Mouse (Mus musculus) T-helper 2 cell (primary cell): Measurements from ENCODE around the gene Hbq1a.
"Not testable (repeated sequence)": the region's sequence is repeated elsewhere in the genome, so short reads cannot be mapped to it uniquely, and the experiment has no call there.

ENCODE experiments used
- in situ Hi-C: fragments of 300-600 bp; cut with MboI, MseI; formaldehyde crosslinking; loops from one replicate; pipeline ENCODE4 v1.15.1; 2025; ENCODE audit warnings: high pct_unique_total_duplicates

Hbq1a gene

GRCm38 (mm10) chr11:32299865-32300264 lies at the start of gene Hbq1a:
Gene Hbq1a, plus strand, starts transcription at chr11:32300069.
- in situ Hi-C loops: not testable (repeated sequence)

DNA sequence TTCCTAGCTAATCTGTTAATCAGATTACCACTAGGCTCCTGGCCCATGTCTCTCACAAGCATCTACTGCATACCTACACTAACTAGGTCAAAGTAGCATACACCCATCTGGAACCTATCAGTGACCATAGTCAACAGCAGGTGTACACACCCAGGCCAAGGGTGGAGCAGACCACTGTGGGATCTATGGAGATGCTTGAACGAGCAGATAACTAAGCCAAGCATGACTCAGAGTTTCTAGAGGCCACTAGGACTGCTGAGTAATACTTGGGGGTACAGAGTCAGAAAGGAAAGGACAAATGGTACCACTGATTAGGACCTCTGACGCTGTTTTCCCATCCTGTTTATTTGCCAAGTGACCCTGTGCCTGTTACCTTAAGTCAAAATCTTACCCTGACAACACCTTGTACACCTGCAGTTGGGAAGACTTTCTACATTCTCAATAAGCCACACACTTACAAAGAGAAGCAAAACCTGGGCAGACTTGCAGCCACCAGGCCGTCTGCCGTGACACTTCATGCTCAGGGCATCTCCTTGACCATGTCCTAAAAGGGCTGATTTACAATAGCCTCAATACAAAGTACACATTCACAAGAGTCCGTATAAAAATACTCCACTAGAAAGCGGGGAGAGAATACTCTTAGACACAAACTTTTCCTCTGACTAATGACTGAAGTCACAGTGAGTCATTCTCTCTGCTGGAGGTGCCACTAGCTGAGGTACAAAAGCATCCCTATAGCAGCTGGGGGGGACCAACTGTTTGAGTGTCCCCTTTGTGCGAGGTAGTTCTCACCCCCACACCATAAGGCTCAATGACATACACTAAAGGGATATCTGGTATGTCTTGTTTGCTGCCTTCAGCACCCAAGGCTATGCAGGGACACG lies 48.7 kb upstream of the Hbq1a start:
- in situ Hi-C loops: no loop called here

DNA sequence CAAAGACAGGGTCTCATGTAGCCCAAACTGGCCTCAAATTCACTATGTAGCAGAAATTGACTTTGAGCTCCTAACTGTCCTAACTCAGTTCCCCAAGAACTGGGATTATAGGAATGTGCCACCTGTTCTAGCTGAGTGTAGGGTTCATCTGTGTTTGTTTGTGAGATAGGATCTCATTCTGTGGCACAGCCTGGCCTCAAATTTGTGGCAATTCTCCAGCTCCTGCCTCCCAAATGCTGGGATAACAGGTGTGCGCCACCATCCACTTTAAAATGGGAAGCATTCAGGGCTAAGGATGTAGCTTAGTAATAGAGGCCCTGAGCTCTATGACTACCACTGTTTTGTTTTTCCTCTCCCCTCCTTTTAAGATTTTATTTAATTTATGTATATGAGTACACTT lies 46.7 kb upstream of the Hbq1a start:
- in situ Hi-C loops: no loop called here

DNA sequence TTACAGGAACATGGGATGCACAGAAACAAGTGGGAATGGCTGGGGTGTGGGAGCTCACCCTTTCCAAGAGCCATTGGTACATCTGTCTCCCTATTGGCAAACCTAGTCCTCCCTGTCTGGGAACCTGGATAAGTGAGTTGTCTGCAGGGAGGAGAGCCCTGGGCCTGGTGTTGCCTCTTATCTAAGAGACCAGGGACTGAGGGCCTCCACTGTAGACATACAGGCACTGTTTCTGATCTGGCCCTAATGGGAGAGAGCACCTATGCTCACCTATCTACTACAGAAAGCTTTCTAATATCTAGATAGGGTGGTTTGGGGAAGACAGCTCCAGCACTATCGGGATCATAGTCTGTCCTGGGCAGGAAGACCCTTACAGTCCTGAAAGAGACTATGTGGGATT lies 43.7 kb upstream of the Hbq1a start:
- in situ Hi-C loops: no loop called here

- in situ Hi-C loops: no loop called here
These were observed 43.3 kb upstream of the Hbq1a start for GRCm38 (mm10) chr11:32256566-32256965.

GRCm38 (mm10) chr11:32262674-32263415 lies 37.0 kb upstream of the Hbq1a start:
- in situ Hi-C loops: no loop called here

DNA sequence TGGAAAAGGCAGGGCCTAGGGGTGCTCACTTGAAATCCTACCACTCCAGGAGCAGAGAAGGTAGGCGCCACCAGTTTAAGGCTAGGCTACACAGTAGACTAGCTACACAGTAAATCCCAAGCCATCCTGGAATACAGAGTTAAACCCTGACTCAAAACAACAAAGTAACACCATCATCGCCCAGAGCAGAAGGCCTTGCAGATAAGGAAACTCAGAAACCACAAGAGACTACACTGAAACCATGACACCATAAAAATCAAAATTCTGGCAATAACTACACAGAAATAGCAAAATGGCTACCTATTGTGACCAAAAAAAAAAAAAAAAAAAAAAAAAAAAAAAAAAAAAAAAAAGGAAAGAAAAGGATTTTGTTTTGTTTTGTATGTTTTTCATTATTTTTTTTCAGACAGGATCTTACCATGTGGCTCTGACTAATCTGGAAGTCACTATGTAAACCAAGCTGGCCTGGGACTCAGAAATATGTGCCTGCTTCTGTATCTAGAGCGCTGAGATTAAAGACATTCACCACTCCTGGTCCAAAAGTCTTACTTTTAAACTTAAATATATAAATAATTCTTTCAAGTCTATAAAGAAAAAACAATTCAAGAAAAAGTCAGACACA lies 34.6 kb upstream of the Hbq1a start:
- in situ Hi-C loops: no loop called here

- in situ Hi-C loops: no loop called here
These were observed 33.7 kb upstream of the Hbq1a start for GRCm38 (mm10) chr11:32266194-32266593.

- in situ Hi-C loops: no loop called here
These were observed 33.1 kb upstream of the Hbq1a start for GRCm38 (mm10) chr11:32266776-32267175.

DNA sequence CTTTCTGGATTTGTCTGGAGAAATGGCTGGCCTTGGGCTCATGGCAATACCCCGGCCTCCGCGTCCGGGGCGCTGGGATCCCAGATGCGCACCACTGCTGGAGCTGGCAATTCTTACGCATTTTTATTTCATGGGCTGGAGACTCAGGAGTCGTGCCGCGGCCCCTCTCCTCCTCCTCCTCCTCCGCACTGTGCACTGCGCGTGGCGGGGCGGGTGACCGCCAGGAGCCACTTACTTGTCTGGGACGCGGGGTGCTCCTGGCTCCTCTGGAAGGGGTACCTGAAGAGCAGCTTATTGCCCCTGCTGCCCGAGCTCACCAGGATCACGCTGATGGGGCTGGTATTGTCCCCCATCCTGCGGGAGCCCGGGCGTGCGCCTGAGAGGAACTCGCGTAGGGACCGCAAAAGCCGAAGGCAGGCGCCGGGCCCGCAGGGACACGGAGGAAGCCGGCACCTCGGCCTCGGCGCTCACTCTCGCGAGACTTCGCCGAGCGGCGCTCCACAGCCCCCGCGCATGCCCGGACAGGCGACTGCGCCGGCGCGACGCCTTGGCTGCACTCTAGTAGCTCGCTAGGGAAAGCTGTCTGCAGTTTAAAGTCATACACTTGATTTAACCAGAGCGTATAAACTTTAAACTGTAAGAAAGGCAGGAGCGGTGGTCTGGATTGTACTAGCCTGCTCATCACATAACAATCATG lies 32.5 kb upstream of the Hbq1a start, which contains the start of gene Nprl3:
Gene Nprl3, minus strand, starts transcription at position 520 of the 697 bp plus-strand sequence.
- in situ Hi-C loops: no loop called here

DNA sequence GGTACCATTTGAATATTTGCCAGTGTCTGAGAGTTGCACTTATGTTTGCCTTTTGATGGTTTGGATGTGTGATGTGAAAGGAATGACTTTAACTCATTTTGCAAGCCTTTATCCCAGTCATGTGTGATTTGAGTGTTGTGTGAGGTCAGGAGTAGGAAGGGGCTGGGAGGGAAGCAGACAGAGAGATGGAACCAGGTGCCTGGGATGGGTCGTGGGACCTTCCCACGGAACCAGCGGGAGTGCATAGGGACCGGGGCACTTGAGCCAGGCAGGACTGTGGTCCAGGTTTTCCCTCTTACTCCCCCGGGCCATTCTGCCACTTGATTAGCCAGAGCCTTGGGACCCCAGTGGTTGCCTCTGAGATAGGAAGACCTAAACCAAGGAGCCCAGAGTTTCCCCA lies 31.9 kb upstream of the Hbq1a start:
- in situ Hi-C loops: no loop called here

DNA sequence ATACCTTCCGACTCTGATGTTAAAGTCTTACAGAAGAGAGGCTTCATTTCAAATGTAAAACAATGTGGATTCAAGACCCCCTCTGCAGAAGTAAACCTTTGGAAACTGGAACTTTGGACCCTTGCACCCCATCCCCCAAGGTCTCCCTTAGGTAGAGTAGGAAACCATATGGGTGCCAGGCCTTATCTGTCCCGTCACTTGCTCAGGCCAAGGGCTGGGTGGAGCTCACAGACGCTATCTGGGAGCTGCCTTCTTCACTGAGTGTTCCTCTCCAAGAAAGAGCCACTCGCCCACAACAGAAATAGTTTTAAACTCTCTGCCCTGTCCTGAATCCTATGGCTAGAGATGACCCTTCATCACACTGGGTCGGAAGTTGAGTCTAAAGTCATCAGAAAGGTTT lies 30.9 kb upstream of the Hbq1a start:
- in situ Hi-C loops: no loop called here

GRCm38 (mm10) chr11:32271178-32271577 lies 28.7 kb upstream of the Hbq1a start:
- in situ Hi-C loops: no loop called here

- in situ Hi-C loops: no loop called here
These were observed 23.5 kb upstream of the Hbq1a start, which contains the start of gene Hba-x for GRCm38 (mm10) chr11:32276347-32276746. Gene Hba-x, plus strand, starts transcription at chr11:32276400.

DNA sequence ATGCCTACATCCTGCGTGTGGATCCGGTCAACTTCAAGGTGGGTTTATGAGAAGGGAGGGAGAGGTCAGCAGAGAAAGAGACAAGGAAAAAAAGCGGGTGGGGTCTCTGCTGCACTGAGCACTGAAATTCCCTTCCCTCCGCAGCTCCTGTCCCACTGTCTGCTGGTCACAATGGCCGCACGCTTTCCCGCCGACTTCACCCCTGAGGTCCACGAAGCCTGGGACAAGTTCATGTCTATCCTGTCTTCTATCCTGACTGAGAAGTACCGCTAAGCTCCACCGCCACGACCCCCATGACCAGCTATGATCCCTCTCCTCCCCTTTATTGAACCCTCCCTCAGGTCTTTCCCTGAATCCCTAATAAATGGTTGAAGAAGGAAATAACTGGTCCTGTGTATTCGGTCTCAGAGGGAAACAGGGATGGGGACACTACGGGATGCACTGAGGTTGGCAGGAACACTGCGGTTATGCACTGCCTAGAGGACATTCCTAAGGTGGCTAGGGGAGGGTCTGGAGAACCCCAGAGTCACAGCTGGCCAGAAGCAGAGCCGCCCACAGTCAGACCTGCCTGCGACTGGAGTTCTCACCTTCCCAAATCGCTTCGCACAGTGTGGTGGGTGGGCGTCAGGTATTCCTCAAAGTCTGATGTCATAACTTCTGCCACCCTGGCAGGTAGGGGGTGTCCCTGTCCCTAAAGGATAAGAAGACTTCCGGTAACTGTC lies 22.0 kb upstream of the Hbq1a start:
- in situ Hi-C loops: no loop called here

- in situ Hi-C loops: no loop called here
These were observed 21.4 kb upstream of the Hbq1a start for GRCm38 (mm10) chr11:32278458-32278957.

GRCm38 (mm10) chr11:32280646-32281045 lies 19.2 kb upstream of the Hbq1a start:
- in situ Hi-C loops: no loop called here

DNA sequence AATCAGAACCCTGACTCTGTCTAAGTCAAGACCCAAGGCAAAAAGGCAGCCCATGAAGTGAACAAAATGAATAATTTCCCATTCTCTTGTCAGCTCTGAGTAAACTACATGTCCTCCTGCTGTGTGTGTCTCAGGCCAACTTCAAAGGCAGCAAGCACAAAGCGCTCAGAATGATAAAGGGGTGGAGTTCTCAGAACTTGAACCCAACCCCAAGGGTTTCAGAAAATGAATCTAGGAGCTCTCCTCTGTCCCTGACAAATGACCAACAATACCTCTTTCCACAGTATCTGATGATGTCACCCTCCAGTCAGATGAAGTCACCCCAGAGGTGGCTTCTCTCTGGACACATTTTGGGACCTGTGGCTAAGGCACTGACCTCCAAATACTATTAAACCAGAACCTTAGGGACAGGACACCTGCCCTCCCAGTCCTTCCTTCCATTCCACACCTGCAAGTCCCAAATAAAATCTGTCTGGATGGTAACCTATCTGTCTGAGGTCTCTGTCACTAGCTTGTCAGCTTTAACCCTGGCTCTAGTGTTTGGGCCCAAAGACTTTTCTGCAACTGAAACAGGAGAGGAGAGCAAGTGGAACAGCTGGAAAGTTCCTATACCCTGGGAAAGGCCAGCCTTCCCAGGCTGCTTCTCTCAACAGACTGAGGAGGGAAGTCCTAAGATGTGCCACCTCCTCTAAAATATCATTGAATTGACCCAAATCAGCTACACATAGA lies 18.3 kb upstream of the Hbq1a start:
- in situ Hi-C loops: no loop called here

DNA sequence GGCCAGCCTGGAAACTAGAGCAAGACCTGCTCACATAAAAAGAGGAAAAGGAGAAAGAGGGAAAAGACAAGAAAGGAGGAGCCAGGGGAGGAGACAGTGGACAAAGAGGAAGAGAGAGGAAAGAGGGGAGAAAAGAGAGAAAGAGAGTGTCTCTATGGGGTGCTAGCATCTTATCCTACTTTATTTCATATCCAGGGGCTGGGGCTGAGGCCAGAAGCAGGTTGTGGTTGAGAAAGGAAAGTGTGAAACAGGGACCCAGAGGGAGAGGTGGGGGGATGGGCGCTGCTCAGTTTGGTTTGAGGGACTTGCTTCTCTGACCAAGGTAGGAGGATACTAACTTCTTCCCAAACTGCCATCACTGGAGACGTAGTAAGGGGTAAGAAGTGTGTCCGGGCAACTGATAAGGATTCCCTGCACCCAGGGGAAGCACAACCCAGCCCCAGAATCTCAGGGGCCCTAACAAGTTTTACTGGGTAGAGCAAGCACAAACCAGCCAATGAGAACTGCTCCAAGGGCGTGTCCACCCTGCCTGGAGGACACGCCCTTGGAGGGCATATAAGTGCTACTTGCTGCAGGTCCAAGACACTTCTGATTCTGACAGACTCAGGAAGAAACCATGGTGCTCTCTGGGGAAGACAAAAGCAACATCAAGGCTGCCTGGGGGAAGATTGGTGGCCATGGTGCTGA lies 16.6 kb upstream of the Hbq1a start, which contains the start of gene Hba-a1:
Gene Hba-a1, plus strand, starts transcription at position 421 of the 687 bp plus-strand sequence.
- in situ Hi-C loops: not testable (repeated sequence)
